Mouse (Mus musculus) inflammation-experienced regulatory T-cells, adult 6 months (primary cell): Measurements from ENCODE around the gene Gm49387. TPM values are rescaled to one million over a fixed set of nuclear protein-coding genes. Genes with fewer than 3 reads are reported as not detected.

Experiments used
- ATAC-seq: one replicate; pipeline ENCODE4 v1.8.0; 2017
- polyA plus RNA-seq, 3 experiments: library from polyadenylated mRNA; unstranded; fragments of 100-300 nt; shearing (Covaris generic); gene quantifications; one replicate each; pipeline ENCODE4 v1.2.1; 2017

The Gm49387 gene
- polyA plus RNA-seq, 3 experiments from 2014 or later = 1.5 TPM; not detected in 2

DNA sequence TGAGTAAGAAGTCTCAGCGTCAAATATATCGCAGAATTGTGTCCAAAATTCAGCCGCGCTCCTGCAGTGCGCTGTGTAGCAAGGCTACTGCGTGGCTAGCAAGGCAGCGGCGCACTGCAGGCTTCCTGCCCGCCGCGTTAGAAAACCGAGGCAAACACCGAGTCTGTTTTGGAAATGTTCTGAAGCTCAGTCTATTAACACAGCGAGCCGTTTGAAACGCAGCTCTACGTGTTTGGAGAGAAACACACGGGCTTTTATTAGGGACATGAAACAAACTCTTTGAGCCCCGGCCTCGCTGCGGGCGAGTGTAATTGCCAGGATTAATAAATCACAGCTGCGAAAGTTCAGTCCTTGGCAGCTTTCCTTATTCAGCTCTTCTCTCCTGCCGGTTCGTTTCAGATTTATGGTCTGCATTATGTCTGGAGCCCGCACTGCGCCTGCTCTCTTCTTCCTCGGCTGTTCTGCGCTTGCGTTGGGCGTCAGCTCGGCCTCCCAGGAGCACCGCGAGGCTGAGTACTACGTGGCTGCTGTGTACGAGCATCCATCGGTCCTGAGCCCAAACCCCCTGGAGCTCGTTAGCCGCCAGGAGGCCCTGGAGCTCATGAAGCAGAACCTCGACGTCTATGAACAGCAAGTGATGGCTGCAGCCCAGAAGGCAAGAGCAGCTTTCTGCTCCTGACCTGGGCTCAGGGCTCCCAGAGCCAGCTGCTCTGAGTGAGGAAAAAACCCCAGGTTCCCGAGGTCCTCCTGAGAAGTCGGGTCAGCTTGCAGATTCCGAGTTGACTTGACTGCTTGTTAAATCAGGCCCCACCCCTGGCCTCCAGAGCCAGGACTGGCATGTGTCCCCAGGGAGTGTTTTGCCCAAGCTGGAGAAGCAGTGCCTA, 21.2 kb upstream of the Gm49387 start:
- peak; percentile 66 for ATAC-seq

DNA sequence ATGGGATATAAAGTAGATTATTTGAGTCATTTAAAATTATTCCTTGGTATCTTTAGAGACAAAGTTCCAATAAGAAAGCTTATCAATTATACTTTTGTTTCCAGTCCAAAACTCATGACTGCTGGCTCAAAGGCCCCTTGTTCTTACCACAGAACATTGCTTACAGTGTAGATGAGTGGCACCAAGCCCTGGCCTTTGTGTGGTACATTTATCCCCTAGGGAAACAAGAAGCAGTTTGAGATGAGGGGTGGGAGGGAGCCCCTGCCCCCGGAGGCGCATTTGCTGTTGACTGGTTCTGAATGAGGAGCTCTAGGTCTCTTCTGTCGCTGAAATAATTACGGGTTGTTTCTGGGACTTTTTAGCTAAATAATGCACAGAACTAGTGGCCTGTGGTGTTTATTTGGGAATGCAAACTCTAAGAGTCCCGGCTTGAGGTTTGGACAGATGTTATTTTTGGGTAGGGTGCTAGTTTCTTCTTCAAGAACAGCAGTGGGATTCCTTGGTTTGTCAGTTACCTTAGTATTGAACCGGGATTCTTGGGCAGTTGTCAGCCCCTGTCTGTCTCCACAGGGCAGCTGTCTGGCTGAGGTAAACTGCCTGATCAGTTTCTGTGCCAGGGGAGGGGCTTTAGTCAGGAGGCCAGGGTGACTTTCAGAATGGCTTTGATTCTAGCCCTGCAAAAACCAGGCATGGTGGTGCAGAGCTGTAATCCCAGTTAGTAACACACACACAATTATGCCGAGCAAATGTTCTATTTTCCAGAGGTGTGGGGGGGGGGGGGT, 19.8 kb upstream of the Gm49387 start:
- no peak for ATAC-seq

DNA sequence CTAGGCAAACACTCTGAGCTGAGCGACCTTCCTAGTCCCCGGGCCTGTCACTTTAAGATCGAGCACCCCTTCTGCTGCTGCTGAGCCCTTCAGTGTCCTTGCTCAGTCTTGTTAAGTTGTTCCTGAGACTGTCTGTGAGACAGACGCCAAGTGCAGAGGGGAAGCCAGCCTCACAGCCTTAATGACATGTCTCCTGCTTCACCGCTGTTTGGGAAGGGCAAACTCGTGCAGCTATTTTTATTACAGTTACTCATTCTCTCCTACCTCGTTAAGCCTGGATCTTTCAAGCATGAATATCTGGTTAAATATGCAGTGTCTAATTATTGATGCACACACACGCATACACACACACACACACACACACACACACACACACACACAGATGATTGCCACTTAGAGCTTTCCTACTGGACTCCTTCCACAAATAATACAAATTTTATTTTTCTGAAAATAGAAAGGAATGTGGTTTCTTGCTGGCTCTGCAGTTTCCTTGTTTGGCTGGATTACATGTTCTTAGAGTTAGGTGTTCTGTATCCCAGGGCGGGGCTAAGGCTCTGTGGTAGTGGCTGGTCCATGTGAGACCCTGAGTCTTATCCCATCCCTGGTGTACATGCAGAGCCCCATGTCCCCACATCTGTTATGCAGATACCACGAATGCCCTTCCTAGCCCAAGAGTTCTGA, 19.0 kb upstream of the Gm49387 start:
- ATAC-seq = no peak

DNA sequence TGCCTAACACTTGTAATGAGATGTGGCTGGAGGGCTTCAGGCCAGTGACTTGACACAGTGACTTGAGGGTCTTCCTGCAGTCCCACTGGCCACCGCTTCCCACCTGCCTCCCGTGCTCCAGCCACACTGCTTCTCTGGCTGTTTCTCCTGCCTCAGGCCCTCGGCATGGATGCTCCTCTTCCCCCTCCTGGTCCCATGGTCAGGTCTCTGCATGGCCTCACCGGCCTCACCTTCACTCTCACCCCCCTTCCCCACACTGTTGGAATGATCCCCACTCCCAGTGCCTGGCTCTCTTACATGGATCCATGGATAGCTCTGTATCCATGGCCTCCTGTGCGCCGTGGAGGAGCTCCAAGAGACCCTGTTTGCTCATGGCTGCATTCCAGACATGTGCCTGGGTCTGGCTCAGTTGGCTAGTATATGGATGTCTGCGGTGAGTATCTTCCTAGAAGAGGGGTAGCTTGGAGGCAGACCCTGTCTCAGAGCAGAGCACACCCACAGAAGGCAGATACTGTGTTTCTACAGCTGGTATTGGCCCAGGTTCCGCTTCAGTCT, 17.5 kb upstream of the Gm49387 start:
- no peak for ATAC-seq

DNA sequence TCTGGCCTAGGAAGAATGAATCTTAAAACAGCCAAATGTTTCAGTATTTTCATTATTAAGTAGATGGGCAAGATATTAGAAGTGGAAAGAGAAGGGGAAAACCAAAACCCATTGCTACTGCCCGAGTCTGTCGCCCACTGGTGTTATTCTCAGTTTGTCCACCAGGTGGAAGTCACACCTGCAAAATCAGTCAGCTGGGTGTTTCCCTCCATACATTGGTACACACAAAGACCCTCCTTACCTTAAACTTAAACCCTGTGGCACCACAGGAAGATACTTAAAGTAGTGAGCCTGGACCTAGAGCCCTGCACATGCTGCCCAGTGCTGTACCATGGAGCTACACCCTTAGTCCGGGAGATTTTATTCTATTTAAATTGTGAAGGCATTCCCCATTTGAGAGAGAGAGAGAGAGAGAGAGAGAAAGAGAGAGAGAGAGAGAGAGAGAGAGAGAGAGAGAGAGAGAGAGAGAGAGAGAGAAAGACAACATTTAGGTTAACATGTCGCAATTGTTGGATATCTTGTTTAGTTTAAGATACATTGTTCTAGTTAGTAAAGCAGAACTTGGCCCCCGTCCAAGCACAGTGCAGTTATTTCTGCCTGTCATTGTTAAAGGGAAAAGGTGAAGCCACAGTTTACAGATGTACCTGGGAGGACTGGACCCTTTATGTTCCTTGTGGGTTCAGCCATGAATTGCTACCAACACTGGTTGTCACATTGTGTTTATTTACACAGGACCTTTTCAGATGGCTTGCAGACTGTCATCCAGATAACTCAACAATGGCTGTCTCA, 16.4 kb upstream of the Gm49387 start:
- ATAC-seq = peak; percentile 77

DNA sequence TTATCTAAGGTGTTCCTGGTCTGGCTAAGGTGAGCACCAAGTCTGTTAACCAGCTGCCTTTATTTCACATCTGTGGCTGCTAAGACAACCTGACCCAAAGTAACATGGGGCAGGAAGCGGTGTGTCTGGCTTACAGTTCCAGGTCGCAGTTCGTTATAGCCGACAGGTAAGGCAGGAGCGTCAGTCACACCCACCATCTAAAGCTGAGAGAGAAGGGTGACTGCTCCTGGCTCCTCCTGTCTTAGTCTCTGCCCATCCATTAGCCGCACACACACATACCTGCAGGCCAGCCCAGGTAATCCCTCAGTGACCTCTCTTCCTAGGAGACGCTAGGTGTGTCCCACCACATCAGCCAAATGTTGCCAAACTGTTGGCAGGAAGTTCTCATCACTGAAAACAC, 15.7 kb upstream of the Gm49387 start:
- peak; percentile 32 for ATAC-seq

DNA sequence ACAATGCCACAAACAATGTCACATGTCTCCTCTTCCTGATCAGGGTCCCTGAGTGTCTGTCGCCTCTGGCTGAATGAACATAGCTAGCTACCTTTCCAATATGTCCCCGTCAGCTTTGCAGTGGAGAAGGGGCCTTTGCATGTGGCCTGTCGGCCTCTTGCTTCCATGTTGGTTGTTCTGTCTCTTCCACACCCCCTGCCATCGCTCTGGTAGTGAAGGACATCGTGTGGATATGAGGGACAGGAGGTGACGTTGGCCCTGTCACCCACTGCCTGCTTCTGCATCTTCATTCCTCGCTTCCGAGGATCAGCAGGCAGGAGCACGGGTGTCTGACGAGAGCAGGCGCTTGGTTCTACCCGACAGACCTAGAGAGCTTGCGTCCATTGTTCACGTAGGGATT, 14.7 kb upstream of the Gm49387 start:
- ATAC-seq = no peak

DNA sequence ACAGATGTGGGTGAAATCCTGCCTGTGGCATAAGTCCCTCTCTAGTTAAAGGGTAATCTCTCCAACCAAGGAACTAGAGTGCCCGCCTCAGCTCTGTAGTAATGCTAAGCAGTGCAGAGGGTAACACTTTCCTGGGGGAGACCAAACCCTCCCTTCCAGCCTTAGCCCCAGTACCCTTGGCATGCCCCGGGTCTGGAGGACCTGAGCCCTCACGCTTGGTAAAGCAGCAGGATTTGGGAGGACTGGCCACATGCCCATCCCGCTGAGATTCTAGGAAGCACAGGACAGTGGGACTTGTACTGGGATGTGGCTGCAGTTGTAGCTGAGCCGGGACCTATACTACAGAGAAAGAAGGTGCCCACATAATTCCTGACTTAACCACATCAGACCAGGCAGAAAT, 14.1 kb upstream of the Gm49387 start:
- ATAC-seq = no peak

DNA sequence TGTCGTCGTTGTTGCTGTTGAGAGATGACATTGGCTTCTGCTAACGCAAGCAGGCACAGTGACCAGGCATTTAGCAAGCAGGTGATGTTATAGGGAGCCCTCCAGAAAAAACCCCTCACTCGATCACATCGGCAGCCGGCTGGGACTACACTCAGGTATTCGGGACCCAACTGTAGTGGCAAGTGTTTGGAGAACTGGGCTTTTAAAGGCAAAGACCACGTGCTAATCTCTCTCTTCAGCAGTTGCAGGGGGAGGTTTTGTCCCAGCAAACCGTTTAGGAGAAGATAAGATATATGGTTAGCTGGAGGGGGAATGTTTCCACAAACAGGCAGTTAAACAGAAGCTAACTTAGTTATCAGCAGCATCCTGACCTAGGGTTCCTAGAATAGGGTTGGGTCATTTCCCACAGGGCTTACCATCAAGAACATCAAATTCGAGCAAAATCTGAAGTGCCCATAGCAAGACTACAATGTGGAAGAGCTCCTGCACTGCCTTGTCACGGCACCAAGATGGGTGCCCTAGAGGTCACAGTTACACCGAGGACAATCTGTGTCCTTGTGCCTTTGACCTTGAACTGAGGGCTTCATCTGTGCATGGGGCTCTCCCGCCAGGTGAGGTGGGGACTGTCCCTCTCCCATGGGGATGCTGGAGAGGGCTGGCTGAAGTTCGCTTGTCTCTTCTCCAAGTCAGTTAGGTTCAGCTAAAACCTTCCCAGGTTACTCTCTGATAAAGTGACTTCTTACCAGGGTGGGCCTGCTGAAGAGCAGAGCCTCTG, 12.6 kb upstream of the Gm49387 start:
- ATAC-seq = no peak

DNA sequence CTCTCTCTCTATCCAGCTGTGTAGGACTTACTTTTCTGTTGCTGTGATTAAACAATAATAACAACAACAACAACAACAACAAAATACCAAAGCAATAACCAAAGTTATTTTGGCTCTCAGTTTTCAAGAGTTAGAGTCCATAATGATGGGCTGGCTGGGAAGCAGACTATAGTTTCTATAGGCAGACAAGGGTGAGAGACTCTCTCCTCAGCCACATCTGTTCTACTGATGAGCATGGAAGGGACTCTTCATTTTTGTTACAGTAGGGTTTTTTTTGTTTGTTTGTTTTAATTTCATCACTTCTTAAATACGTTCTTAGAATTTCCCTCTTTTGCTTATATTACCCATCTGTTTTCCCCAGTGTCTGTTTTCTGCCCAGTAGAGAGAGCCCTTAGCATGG, 11.9 kb upstream of the Gm49387 start:
- no peak for ATAC-seq

DNA sequence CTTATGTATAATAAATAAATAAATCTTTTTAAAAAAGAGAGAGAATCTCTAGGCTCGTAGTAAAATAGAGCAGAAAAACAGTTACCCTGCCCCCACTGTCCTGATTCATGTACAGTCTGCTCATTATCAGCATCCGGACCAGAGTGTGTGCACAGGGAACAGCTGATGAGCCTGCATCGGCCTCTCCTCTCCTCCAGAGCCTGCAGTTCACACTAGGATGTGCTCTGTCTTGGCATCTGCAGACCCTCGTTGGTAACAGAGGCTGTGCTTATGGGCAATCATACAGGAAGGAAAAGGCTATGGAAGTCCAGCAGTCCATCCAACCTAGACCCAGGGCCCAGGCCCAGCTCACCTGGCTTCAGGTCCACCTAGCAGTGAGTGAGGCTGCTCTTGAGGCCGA, 11.4 kb upstream of the Gm49387 start:
- ATAC-seq = no peak

DNA sequence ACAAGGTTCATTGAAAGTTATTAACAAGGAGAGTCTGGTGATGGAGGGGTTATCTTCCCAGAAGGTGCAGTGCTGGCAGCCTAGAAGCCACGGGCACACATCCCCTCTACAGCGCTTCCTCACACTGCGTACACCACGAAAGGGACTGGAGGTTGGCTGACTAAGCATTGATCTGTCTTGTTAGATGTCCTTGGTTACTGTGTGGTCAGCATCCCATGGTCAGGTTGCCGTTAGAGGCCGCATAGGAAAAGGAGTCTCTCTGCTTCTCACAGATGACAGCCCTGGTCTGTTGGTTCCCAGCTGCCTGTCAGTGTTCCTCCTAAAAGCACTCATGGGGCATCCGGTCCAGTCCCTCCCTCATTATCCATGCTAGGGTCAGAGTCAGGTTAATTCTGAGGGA, 10.5 kb upstream of the Gm49387 start:
- no peak for ATAC-seq

DNA sequence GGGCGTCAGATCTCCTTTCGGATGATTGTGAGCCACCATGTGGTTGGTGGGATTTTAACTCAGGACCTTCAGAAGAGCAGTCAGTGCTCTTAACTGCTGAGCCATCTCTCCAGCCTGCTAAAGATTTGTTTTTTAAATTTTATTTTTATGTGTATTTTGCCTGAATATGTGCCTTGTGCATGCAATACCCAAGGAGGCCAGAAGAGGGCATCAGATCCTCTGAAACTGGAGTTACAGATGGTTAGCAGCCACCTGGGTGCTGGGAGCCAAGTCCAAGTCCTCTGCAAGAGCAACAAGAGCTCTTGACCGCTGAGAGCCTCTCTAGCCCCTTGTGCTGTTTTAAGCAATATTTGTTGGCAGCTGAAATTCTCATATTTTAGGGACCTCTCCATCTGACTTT, 9.7 kb upstream of the Gm49387 start:
- no peak for ATAC-seq

DNA sequence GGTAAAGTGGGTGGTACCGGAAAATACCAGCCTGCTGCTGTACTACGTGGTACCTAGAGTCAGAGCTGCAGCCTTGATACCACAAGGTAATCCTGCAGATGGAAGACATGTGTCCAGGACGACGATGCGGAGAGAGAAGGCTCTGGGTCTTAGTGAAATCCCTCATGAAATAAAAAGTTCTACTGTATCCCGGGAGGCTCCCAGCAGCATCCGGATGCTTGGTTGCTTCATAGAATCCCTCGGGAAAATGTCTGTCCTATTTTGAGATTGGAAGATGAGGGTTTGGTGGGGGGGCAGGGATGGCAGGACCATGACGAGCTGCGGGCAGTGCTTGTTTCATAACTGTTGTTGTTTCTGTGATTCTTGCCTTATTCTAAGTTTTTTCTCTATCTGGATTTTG, 7.3 kb upstream of the Gm49387 start:
- ATAC-seq = no peak

DNA sequence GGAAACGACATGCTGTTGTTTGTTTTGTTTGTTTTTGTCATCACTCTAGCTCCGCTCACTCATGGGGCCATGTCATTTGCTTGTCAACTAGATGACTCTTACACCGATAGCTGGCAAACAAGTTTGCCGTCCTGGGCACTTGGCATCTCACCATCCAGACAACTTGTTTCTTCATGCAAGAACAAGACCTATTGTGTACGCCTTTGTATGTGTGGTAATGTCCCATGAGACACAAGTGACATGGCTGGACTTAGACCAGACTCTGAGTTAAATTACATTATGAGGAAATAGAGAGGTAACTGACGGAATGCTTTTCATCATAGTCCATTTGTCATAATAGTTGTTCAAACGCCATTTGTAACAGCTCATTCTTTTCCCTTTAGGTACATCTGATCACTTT, 5.2 kb upstream of the Gm49387 start:
- ATAC-seq = no peak

DNA sequence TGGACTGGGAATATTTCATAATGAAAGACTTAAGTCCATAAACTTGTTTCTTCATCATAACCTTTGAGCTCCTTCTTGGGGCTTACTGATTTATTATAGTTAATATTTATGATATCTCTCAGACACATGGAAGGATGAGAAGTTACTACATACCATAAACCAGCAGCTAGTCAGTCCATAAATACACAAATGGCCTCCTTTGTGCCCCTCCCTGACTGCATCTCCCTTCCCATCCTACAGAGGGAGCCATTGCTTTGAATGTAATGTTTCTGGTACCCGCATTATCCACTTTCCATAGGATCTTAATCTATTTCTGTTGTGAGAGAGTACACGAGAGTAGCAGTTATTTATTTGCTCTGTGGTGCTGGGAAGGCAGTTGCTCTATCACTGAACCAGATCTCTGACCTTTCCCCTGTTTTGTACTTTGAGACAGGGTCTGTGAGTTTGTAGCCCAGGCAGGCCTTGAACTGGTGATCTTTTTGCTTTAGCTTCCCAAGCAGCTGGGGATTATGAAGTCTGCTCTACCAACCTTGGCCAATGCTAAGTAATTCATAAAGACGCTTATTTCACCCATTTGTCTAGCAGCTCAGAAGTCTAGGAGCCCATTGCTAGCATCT, 4.4 kb upstream of the Gm49387 start:
- ATAC-seq = no peak

DNA sequence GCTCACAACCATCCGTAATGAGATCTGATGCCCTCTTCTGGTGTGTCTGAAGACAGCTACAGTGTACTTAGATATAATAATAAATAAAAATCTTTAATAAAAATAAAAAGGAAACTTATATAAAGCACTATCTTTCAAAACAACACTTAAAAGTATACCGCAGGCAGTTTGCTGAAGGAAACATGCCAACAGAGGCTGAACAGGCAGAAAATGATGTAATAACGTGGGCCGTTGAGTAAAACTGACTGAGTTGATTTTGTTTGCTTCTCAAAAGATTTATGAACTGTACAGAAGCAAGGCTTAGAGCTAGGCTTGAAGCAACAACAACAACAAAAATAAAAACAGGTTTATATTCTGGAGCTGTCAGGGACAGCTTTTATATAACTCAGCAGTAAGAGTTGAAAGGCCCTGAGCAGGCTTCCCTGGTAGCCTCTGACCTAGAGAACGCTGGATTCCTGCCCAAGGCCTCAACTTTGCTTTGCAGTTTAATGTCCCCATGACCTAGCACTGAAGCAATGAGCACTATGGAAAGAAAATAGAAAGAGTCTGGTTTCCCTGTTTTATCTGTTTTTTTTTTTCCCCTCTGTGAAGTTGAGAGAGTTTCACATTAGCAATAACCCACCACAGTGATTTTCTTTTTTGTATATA, 3.6 kb upstream of the Gm49387 start:
- no peak for ATAC-seq

DNA sequence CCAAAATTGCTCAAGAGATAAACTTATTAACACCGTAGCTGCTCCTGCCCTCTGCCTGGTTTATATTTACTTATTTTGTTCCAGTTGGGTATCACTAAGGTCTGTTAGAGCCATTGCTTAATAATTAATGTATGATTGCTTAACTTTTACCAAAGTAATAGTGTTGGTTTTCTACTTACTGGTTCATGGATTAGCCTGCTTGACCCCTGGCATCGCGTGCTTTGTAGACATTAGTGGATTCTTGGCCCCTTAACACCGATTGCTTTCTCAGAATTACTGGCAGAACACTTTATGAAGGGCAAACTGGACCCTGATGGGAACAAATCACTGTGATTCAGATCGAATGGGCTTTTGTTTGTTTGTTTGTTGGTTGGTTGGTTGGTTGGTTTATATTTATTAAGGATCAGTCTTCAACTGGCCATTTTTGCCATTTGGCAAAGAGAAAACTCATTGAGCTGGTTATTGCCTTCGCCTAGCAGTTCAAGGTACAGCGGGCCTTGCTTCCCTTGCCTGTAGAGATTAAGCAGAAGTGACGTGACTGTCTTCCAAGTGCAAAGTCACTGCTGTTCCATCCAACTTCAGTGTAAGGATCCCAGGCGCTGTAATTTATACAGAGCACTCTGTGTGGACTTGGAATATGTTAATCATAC, 953 bp upstream of the Gm49387 start:
- no peak for ATAC-seq

DNA sequence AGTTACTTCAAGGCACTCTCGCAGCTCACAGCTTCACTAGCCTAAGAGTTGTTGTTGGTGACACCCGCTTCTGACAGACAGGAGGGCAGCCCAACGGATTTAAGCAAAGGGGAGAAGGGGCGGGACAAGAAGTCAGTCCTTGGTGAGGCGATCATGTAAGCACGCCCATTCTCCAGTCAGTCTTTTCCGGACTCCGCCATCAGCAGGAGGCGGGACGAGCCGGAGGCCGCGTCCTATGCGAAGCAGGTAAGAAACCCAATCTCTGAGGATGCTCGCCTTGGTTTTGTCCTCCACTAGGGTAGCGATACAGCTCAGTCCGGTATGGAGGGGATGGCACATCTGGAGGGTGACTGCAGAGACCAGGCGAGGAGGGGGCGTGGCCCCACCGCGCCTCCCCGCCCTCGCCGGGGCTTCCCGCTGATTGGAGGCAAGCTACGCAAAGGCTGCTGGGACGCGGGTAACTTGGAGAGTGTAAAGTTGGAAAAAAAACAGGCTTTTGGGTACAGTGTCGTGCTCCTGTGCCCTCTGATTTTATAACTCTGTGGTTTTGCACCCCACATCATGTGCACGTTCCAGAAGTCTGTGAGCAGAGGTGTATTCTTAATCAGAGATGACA, 320 bp upstream of the Gm49387 start, which contains the start of the genes Btd and Hacl1:
TSS of gene Btd (plus strand) at position 139 of the 616 bp plus-strand sequence.
TSS of gene Hacl1 (minus strand) at position 397 of the 616 bp plus-strand sequence.
- peak; percentile 97 for ATAC-seq
